Mouse (Mus musculus): ENCODE results near the gene Sec16b.

The Sec16b gene

GRCm38 (mm10) chr1:157558145-157558544, 51.6 kb downstream of the Sec16b start:
- no peak for DNase-seq (ENCODE audit: low spot score)

GRCm38 (mm10) chr1:157559986-157560385, 53.5 kb downstream of the Sec16b start:
- DNase-seq (ENCODE audit: low spot score), result no peak

GRCm38 (mm10) chr1:157560654-157561386, 54.3 kb downstream of the Sec16b start:
- DNase-seq (ENCODE audit: low spot score), result no peak

GRCm38 (mm10) chr1:157567819-157568218, 61.3 kb downstream of the Sec16b start:
- DNase-seq (ENCODE audit: low spot score), result no peak

- no peak for DNase-seq (ENCODE audit: low spot score)
Observed at GRCm38 (mm10) chr1:157569263-157570090, 62.9 kb downstream of the Sec16b start.

GRCm38 (mm10) chr1:157575316-157575715, 68.8 kb downstream of the Sec16b start:
- DNase-seq (ENCODE audit: low spot score), result no peak

GRCm38 (mm10) chr1:157578336-157578735, 71.8 kb downstream of the Sec16b start:
- no peak for DNase-seq (ENCODE audit: low spot score)

- no peak for DNase-seq (ENCODE audit: low spot score)
Observed at GRCm38 (mm10) chr1:157586556-157586955, 80.0 kb downstream of the Sec16b start.

- no peak for DNase-seq (ENCODE audit: low spot score)
Observed at GRCm38 (mm10) chr1:157592039-157592438, 85.5 kb downstream of the Sec16b start.

GRCm38 (mm10) chr1:157594561-157594960, 88.0 kb downstream of the Sec16b start:
- no peak for DNase-seq (ENCODE audit: low spot score)

- no peak for DNase-seq (ENCODE audit: low spot score)
Observed at GRCm38 (mm10) chr1:157595165-157595564, 88.6 kb downstream of the Sec16b start.

GRCm38 (mm10) chr1:157604513-157604912, 98.0 kb downstream of the Sec16b start:
- no peak for DNase-seq (ENCODE audit: low spot score)
